Mouse (Mus musculus) adrenal gland (tissue): ENCODE measurements around the gene Ccdc91.

Experiments
- intact Hi-C: fragments of 180-260 bp; cut with DNase I; formaldehyde crosslinking; loops from one replicate; pipeline ENCODE4 v1.15.1; 2025
- long read RNA-seq, 2 experiments: library from polyadenylated mRNA; unstranded; transcript quantifications; one replicate each; pipeline ENCODE4 v2.0.0; 2020; ENCODE audit warnings: borderline replicate concordance in 1 of 2; ENCODE audit not compliant: insufficient replicate concordance in 1 of 2

Gene Ccdc91
- long read RNA-seq, experiment 1, transcript Ccdc91-201 (13 exons, 2,459 nt) = major isoform, 34 of 55 reads
- long read RNA-seq, experiment 1, partial matches to known transcripts = 7 of 55 reads
- long read RNA-seq, experiment 1, other reads (novel, unspliced or antisense) = 14 of 55 reads
- long read RNA-seq, experiment 2, transcript Ccdc91-201 (13 exons, 2,459 nt) = major isoform, 24 of 43 reads
- long read RNA-seq, experiment 2, partial matches to known transcripts = 14 of 43 reads
- long read RNA-seq, experiment 2, other reads (novel, unspliced or antisense) = 5 of 43 reads

DNA sequence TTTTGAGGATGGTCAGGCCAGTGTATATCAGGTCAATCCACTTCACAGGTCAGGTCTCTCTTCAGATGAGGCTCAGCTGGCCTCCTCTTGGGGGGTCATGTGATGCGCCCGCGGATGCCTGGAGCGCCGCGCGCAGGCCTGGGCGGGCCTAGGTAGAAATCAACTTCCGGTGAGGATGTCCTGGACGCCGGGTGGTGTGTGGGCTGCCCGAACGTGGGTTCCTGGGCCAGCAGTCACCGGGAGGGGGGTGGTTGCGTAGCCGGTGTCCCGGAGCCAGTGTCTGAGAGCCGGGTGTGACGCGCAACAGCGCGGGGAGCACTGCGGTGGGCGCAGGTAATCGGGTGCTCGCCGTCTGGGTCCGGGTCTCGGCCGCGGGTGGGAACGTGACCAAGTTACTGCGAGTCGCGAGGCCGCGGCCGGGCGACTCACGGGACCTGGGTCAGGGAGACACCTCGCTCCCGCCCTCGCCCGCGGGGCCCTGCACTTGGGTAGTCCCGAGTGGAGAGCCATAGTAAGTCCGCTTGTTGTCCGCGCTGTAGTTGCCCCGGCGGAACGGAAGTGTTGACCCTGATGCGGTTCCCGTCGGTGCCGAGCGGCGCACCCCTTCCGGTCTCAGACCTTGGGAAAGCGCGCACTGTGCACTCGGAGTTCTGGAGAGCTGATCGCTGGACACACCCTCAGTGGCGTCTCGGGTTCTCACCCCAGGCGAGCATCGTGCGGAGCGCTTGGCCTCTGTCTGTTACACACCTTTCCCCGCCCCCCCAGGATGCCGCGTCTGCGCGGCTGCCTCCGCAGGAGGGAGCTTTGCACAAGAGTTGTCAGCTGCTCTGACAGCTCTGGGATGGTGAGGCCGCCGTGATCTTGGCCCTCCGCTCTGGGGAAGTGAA lies at the start of gene Ccdc91:
Gene Ccdc91 (plus strand): TSS at position 102 of the 887 bp plus-strand sequence.
- intact Hi-C loops = no loop called here

DNA sequence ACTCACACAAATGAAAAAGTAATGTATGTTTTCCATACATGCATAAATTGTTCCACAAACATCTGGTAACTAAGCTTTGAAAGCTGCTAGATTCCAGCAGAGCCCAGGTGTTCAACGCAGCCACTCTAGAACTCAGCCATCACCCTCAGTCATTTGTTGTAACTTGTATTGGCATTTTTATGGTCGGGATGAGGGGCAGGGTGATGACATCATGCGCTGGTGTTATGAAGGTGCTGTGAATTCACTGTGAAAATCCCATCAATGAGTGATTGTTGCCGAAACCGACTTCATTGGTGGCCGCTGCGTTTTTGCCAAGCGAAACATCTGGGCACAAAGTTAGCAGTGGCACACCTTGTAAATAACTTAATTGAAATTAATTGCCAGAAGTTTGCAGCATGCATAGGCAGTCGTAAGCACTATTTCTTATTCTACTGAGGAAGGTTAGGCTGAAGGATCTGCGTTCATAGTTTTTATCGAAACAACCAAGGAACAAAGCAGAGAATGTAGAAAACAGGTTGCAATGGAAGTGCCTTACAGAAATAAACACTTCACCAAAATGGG lies 48.6 kb upstream of the Ccdc91 start:
- intact Hi-C loops = no loop called here

DNA sequence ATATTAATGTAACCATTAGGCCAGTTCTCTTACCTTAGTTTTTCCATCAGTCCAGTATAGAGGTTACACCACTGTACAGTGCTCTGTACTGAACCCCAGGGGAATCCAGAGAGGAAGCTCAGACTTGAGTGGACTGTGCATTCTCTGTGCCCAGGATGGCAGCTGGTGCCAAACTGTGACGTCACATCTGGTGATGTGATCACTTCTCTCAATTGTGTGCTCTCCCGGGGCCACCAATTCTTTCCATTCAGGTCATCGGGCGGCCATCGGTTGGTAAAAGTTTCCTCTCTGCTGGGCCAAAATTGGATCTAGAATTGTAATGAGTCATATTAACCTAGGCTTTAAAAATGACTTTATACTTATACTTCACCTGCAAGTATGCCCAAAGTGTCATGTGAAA lies 19.9 kb upstream of the Ccdc91 start:
- intact Hi-C loops = no loop called here

DNA sequence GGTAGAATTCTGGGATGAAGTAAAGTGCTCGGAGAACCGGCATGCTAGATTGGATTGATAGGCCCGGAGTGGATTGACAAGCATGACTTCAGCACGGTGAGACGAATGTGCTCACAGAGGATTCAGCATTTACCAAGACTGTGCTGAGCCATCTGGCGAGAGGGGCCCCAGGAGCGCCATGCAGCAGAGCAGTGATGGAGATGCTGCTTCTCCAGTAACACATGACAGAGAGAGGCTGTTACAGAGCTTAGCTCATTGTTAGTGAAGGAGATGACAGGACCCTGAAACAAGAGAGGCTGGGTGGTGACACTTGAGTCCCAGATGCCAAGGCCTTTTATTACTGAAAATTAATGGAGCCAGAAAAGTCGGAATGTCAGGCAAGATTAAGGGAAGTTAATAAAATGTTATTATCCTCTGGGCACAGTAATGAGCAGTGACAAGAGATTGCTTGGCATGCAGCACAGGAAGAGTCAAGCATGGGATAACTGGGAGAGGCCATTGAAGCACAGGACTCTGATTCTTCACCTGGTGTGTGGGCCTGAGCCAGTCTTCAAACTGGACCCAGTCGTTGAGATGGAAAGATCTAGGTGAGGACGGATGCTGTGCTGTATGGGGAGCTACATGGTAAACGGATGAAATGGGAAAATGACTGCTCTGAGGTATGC lies 16.9 kb upstream of the Ccdc91 start:
- intact Hi-C loops = no loop called here

DNA sequence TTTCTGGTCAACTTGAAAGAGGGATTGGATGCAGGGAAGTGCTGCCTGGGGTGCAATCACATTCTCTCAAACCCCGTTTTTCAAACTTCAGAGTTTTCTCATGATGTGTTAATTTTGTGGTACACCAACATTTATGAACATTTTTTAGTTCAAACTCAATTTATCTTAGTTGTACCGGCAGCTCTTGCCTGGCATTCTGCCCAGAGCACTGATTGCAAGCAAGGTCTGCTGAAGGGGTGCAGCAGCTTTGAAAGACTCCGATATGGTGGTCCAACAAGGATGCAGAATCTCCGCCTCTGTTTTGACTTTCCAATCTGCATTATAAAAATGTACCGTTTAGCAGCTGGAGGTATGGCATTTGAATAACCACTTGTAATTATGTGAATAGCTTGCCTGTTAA lies 5.6 kb upstream of the Ccdc91 start:
- intact Hi-C loops = no loop called here

DNA sequence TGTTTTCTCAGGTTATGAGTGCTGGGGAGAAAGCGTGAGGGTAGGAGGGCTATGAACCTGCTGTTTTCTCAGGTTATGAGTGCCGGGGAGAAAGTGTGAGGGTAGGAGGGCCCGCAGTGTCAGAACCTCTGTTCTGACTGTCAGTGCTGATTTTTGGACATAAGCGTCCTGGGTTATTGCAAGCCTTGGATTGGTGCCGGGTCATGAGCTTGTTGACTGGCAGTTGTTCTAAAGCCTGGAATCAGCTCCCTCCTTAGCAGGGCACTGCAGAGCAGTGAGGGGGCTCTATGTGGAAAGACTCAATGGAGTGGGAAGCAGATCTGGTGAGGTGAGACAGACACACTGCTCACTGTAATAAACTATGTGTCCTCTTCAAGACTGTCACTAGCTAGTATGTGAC lies 5.5 kb downstream of the Ccdc91 start:
- intact Hi-C loops = loop anchor here (10.0 kb wide), 1 partner anchor 334 kb away; no protein-coding TSS in a partner anchor

DNA sequence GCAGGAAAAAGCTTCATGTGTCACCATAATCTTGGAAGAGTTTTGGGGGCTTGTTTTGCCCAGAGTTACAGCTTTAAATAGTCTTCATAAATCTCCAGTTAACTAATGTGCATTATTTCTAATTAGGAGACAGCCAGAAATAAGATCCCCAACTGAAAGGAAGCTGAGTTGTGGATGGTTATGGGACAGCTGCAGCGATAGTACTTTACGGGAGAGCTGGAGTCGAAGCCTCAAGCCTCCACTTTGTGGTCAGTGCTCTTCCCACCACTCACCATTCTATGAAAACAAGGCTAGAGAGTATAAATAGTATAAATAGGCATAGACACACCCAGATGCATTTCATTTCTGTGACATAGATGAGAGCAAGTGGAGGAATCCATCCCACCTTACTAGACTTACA lies 14.5 kb downstream of the Ccdc91 start:
- intact Hi-C loops = no loop called here

DNA sequence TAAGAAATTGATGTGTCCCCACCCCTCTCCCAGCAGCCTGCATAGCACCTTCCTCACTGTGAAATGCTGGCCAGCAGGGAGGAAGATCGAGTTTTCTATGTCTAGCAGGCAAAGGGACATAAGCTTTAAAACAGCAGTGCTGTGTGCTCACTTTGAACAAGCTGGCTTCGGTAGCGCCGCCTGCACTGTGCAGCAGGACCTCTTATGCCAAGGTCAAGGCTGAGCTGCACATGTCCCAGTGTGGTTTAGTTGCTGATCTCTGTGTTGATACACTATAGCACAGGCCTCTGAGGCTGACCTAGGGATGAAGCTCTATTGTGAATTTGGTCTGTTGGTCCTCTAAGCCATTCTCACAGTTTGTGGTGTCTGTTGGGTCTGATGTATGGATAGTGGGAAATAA lies 16.9 kb downstream of the Ccdc91 start:
- intact Hi-C loops = no loop called here

DNA sequence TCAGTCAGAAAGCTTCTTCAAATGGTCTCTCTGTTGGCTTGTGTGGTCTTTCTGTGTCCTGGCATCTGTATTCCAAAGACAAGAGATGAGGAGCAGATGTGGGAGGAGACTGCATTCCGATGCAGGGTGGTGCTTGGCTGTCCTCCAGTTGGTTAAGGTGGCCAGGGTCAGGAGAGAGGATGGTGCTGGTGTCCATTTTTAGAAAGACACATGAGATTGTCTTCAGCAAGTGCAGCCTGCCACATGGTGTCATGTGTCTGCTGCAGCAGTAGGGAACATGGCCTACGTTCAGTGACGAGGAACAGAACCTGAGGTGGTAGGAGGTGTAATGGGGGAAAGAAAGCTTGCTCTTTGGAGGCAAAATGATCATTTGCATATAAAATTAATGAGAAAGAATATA lies 25.8 kb downstream of the Ccdc91 start:
- intact Hi-C loops = no loop called here

DNA sequence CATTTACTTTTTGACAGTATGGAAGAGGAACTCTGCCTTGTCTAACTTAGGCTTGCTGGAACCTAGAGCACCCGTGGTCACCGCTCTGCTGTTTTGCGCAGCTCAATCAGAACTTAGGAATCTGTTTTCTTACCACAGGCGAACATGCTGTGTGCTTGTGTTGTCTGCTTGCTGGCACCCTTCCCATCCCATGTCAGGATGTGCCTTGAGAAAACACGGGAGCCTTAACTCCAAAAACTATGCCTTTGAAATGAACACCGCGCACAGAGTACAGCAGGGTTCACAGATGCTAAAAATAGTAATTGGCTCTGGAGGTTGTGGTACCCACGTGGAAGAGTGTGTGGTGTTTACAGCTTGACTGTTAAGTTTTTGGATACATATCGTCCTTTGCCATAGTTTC lies 30.4 kb downstream of the Ccdc91 start:
- intact Hi-C loops = no loop called here

DNA sequence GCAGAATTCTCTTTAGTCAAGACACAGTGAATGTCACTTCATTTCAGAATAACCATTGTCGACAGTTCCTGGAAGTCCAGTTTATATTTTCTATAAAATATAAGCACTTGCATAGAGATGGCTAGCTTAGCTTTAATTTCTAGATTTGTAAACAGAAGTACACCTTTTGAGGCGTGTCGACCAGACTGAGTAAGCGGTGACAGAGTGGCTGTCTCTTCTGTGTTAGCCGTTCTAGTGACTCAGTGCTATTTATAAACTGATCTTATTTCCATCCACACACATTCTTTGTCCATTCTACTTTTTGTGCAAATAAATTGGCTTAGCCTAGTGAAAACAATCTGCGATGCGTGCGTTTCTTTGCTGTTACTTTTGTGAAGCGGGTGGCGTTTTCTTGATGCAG lies 30.9 kb downstream of the Ccdc91 start:
- intact Hi-C loops = no loop called here

DNA sequence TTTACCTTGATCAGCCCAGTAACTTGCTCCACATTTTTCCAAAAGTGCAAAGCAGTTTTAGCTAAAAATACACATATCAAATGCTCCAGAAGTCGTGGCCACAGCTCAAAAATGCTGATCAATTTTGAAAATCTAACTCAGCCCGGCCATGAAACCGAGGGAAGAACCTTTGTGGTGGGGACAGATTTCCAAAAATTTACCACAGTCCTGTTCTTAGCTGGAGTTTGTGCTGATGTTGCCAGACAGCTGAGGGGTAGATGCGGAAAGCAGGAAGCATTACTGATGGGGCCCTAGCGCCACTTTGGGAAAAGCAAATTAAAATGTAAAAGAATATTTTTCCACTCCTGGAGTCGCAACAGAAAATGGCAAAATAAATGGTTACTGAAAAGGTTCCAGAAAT lies 31.6 kb downstream of the Ccdc91 start:
- intact Hi-C loops = no loop called here

DNA sequence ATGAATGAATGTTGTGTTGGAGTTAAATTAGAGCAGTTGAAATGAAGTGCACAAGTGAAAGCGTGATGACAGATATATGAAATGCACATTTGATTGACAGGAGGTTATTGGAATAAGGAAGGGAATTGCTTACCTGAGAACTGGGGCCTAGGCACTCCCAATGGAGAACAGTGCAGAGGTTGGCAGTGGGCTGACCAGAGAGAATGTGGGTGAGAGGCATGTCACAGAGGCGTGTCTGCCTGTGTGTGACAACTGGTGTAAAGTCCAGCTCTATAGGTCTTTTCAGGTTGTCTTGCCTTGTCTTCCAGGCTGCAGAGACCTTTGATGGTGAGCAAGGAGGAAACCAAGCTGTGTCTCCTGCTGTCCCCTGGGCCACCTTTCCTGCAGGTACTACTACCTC lies 34.9 kb downstream of the Ccdc91 start:
- intact Hi-C loops = no loop called here

DNA sequence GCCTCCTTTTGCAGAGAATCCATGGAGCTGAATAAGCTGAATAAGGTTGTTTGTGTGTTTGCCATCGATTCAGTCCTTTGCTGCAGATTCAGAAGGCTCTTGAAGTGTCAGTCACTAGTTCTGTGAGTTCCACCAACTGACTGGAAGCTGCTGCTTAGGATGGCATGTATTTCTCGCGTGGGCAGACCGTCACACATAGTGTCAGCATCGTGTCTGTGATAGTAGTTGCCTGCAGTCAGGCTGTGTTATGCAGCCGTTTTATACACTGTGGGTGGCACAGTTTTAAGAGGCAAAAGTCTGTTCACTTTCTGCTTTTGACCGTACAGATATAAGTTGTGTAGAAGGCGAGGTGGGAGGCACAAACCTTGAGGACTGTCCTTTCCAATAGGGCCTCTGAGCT lies 42.3 kb downstream of the Ccdc91 start:
- intact Hi-C loops = no loop called here

DNA sequence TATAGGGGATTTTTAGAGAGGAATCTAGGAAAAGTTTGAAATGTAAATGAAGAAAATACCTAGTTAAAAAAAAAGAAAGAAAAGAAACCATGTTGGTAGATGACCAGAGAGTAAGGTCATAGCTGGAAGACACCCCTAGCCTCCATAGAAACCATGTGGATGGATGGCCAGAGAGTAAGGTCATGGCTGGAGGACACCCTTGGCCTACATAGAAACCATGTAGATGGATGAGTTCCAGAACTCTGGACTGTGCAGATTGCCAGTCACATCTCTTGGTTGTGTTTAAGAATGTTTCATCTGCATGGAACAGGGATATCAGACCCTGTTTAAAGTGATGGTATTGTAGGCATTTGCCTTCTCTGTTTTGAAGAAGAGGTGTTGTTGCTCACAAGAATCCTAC lies 49.6 kb downstream of the Ccdc91 start:
- intact Hi-C loops = no loop called here

DNA sequence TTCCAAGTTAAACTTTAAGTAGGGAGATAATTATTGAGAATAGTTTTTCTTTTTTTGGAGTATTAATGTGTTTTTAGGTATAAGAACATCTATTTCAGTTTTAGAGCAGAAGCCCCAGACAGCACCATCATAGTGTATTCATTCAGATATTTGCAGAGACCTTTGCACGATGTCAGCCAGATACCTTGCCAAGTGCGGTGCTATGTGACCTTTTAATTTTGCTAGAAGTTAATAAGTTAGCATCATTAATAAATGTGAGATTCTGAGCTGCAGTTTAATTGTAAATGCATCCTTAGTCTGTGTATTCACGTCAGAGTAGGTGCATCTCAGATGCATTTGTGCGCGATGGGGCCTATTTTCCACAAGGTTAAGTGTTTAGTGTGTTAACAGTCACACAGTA lies 59.3 kb downstream of the Ccdc91 start:
- intact Hi-C loops = no loop called here

DNA sequence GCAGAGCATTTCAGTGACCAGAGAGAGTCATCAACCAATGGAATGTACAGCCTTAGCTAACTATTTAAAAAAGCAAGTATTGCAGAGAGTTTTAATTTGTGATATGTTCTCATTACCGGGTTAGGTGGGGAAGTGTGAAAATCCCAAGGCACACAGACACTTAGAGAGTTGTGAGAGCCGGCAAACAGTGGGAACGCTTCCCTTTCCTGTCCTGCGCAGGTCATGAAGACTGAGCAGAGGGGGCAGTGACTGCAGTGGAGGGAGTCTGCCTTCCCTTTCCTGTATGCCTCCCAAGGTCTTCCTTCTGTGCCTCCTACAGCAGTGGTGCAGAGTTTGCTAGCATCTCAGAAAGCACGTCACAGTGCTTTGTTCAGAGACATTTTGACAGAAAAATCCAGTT lies 62.6 kb downstream of the Ccdc91 start:
- intact Hi-C loops = no loop called here

DNA sequence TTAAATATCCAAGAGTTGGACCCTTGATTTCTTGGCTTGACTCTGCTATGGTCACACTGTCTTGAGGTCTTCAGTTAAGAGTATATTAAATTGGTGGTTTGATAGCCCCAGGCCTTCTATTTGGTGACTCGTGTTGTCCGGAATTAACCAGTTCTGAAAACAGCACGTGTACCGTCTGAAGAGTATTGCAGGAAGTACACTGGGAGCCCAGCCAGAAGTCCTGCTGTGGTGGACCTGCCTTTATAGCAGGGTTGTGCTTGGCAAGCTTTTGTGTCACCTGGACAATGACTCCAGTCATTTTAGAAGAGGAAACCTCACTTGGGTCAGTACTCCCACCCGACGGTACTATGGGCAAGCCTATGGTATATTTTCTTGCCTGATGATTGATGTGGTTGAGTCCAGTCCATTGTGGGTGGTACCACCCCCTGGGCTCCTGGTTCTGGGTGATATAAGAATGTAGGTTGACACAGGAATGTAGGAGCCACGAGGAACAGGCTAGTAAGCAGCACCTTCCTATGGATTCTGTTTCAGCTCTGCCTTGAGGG lies 63.5 kb downstream of the Ccdc91 start:
- intact Hi-C loops = no loop called here

DNA sequence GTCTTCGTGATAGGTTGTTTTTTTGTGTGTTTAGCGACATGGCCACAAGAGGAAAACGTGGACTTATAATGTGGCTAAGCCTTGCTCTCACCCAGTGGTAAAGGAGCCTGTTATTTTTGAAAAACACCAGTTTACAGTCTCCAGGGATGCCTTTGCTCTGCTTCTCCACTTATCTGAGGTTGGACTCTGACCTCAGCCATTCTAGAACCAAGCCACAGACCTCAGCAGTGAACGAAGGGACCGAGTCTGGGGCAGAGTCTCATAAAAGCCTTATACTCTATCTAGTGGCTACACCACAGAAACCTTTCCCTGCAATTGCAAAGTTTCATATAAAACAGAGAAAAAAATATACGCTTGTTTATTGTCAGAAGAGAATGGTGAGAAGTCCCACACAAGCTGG lies 65.3 kb downstream of the Ccdc91 start:
- intact Hi-C loops = no loop called here

DNA sequence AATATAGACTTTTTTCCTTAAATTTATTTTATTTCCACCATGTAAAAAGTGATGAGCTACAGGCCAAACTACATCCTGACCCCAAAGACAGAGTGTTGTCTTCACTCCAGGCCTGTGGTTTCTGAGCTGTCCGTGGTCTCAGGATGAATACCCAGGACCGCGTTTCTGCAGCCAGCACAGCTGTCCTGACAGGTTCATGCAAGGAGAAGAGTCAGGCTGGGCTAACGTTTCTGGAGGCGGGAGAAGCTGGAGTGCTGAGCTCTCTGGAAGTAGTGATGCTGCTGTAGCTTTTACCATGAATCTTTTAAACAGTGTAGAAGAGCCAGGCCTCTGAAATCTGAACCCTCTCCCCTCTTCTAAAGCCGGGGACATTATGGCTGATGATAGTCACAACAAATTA lies 80.0 kb downstream of the Ccdc91 start:
- intact Hi-C loops = no loop called here

DNA sequence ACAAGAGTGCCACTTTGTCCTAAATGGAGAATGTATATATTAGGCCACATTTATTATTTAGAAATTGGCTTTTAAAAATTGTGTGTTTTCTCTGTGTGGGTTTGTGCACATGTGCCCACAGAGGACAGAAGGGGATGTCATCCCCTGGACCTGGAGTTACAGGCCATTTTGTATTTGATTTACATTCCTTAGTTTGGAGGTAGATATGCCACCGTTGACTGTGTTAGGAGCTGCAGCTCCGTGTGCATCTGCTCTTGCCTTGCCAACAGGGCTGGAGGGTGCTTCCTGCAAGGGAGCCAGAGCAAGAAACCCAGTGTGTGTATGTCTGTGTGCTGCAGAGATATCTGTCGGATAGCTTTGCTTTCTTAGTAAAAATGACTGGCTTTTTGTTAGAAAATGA lies 83.7 kb downstream of the Ccdc91 start:
- intact Hi-C loops = no loop called here

DNA sequence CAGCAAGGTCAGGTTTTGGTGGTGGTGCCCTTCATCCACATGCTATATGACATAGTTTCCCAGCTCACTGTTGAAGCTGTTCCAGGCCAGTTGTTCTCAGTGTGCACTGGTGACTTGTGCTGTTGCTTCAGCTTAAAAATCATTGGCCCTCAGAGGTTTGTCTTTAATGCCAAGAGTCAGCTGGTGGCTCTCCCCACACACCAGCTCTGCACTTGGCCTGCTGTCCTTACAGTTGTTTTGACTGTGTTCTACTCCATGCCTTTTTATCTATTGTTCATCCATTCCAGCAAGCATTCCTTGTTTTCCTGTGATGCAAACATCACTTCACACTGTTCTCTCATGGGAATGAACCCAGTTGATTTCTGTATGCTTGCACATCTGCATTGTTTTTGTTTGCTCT lies 84.8 kb downstream of the Ccdc91 start:
- intact Hi-C loops = no loop called here
